Mouse (Mus musculus) kidney, postnatal 10 days (tissue): ENCODE data around the gene Midn.

Source experiments
- DNase-seq: peaks from one replicate; pipeline ENCODE4 v3.0.0; 2021; ENCODE audit warnings: mixed read lengths

Gene Midn

GRCm38 (mm10) chr10:80196778-80197581 lies 48.9 kb downstream of the Midn start:
- DNase-seq: no peak

- DNase-seq: peak; percentile 92
Observed at GRCm38 (mm10) chr10:80199440-80200008, 51.5 kb downstream of the Midn start.

GRCm38 (mm10) chr10:80200485-80200884 lies 52.4 kb downstream of the Midn start:
- DNase-seq: no peak

- DNase-seq: no peak
Observed at GRCm38 (mm10) chr10:80204055-80204454, 56.0 kb downstream of the Midn start.

- no peak for DNase-seq
Observed at GRCm38 (mm10) chr10:80207201-80207600, 59.1 kb downstream of the Midn start.

GRCm38 (mm10) chr10:80207676-80208075 lies 59.6 kb downstream of the Midn start:
- no peak for DNase-seq
